Mouse (Mus musculus): ENCODE data around the gene Fads6. TPM values are rescaled to one million over a fixed set of nuclear protein-coding genes. Genes with fewer than 3 reads are reported as not detected.

Fads6 gene
- polyA plus RNA-seq, 1 experiment: 0.62 TPM

- H3K79me2 ChIP-seq (ENCODE audit: control insufficient read depth, insufficient read depth): no peaks in the 10 kb centered on the region
- H3K4me2 ChIP-seq (ENCODE audit: low read depth): no peak overlapping the region
- no peaks in the 10 kb centered on the region for H3K36me3 ChIP-seq (ENCODE audit: control insufficient read depth, insufficient read depth)
- H3K27me3 ChIP-seq (ENCODE audit: control insufficient read depth, insufficient read depth, insufficient read length): no peaks in the 10 kb centered on the region
- TF ChIP-seq MYOD1 (IDR thresholded peaks at IDR 0.05; ENCODE audit: control insufficient read depth in 1 of 3, insufficient read length in 2 of 3, low read depth in 2 of 3) (no peak), SRF (IDR thresholded peaks at IDR 0.05; ENCODE audit: control insufficient read depth, insufficient read length, low read depth) (no peak), TCF12 (IDR thresholded peaks at IDR 0.05; ENCODE audit: insufficient read depth, poor library complexity, severe bottlenecking) (no peak), MYOG (IDR thresholded peaks at IDR 0.05; ENCODE audit: control insufficient read depth in 1 of 3, insufficient read depth in 1 of 3, insufficient read length in 2 of 3, low read depth in 2 of 3) (no peak), CEBPB (IDR thresholded peaks at IDR 0.05; ENCODE audit: insufficient read depth, poor library complexity, severe bottlenecking) (no peak), USF1 (IDR thresholded peaks at IDR 0.05; ENCODE audit: low read depth) (no peak), MAX (IDR thresholded peaks at IDR 0.05; ENCODE audit: low read depth) (no peak), POLR2AphosphoS2 (IDR thresholded peaks at IDR 0.05; ENCODE audit: insufficient read length, low read depth) (no peak), REST (IDR thresholded peaks at IDR 0.05; ENCODE audit: insufficient read depth, insufficient read length) (no peak), TCF3 (IDR thresholded peaks at IDR 0.05; ENCODE audit: insufficient read length, low read depth) (no peak), E2F4 (IDR thresholded peaks at IDR 0.05; ENCODE audit: insufficient read depth) (no peak), POLR2A (IDR thresholded peaks at IDR 0.05; ENCODE audit: insufficient read length, low read depth) (no peak)
- H3K4me3 ChIP-seq: no peak overlapping the region
- no peak overlapping the region for H3ac ChIP-seq (ENCODE audit: control insufficient read depth, insufficient read length)
Measured at GRCm38 (mm10) chr11:115295939-115296338, 1.5 kb downstream of the Fads6 start.

DNA sequence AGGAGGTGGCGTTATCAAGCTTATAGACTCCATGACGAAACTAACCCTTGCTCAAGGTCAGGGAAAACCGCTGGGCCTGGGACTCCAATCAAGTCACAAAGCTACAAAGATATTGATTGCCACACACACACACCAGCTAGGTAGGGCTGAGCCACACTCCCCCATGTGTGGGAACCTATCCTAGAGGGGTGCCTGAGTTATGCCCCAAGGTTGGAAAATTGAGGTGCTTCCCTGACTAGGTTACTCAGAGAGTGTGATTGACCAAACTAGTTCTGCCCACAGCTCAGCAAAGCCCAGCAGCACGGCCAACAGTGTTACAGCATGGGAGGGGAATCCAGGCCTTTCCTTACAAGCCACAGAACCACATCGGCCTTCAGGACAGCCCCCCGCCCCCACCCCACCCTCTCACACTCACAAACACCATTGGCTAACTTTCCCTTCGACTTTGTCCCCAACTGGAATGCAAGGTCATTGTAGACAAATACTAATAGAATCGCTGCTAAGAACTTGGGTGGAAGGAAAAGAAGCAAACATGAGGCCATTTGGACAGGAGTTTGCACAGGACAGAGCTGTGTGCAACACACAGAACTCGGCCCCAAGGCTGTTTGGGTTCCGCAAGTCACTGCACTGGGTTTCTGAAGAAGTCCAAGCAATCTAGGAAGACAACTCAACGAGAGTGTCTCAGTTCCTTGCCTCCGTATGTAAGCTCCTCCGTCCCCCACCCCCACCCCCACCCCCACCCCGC is 4.7 kb downstream of the Fads6 start:
- H3K4me3 ChIP-seq: no peak overlapping the region

GRCm38 (mm10) chr11:115291503-115291902 is 6.0 kb downstream of the Fads6 start:
- no peaks in the 10 kb centered on the region for H3K27me3 ChIP-seq (ENCODE audit: control insufficient read depth, insufficient read depth, insufficient read length)
- H3ac ChIP-seq (ENCODE audit: control insufficient read depth, insufficient read length): no peak overlapping the region
- no peaks in the 10 kb centered on the region for H3K36me3 ChIP-seq (ENCODE audit: control insufficient read depth, insufficient read depth)
- no peaks in the 10 kb centered on the region for H3K79me2 ChIP-seq (ENCODE audit: control insufficient read depth, insufficient read depth)
- H3K4me2 ChIP-seq (ENCODE audit: low read depth): peak overlapping the region; percentile 63
- TF ChIP-seq MYOG (IDR thresholded peaks at IDR 0.05; ENCODE audit: control insufficient read depth in 1 of 3, insufficient read depth in 1 of 3, insufficient read length in 2 of 3, low read depth in 2 of 3) (peak in 1 of 3 experiments; percentile 26), POLR2AphosphoS2 (IDR thresholded peaks at IDR 0.05; ENCODE audit: insufficient read length, low read depth) (no peak)
- H3K4me3 ChIP-seq: no peak overlapping the region

More for the DNA sequence above, 4.7 kb downstream of the Fads6 start:
- H3K36me3 ChIP-seq (ENCODE audit: control insufficient read depth, insufficient read depth): no peaks in the 10 kb centered on the region
- TF ChIP-seq POLR2A (IDR thresholded peaks at IDR 0.05; ENCODE audit: insufficient read length, low read depth) (no peak), CEBPB (IDR thresholded peaks at IDR 0.05; ENCODE audit: insufficient read depth, poor library complexity, severe bottlenecking) (no peak)
- no peak overlapping the region for H3K4me2 ChIP-seq (ENCODE audit: low read depth)
- H3ac ChIP-seq (ENCODE audit: control insufficient read depth, insufficient read length): no peak overlapping the region
- H3K27me3 ChIP-seq (ENCODE audit: control insufficient read depth, insufficient read depth, insufficient read length): no peaks in the 10 kb centered on the region
- H3K79me2 ChIP-seq (ENCODE audit: control insufficient read depth, insufficient read depth): no peaks in the 10 kb centered on the region

GRCm38 (mm10) chr11:115290919-115291318 is 6.5 kb downstream of the Fads6 start:
- Histone ChIP-seq H3ac (ENCODE audit: control insufficient read depth, insufficient read length) (no peak overlapping the region), H3K79me2 (ENCODE audit: control insufficient read depth, insufficient read depth) (no peaks in the 10 kb centered on the region), H3K36me3 (ENCODE audit: control insufficient read depth, insufficient read depth) (no peaks in the 10 kb centered on the region), H3K4me2 (ENCODE audit: low read depth) (peak overlapping the region; percentile 63), H3K4me3 (no peak overlapping the region), H3K27me3 (ENCODE audit: control insufficient read depth, insufficient read depth, insufficient read length) (no peaks in the 10 kb centered on the region)
- no peak for TF ChIP-seq E2F4 (IDR thresholded peaks at IDR 0.05; ENCODE audit: insufficient read depth)
- peak in 1 of 3 experiments; percentile 25 for TF ChIP-seq MYOD1 (IDR thresholded peaks at IDR 0.05; ENCODE audit: control insufficient read depth in 1 of 3, insufficient read length in 2 of 3, low read depth in 2 of 3)
- TF ChIP-seq MAX (IDR thresholded peaks at IDR 0.05; ENCODE audit: low read depth): no peak
- peak; percentile 18 for TF ChIP-seq TCF12 (IDR thresholded peaks at IDR 0.05; ENCODE audit: insufficient read depth, poor library complexity, severe bottlenecking)
- no peak for TF ChIP-seq USF1 (IDR thresholded peaks at IDR 0.05; ENCODE audit: low read depth)
- TF ChIP-seq SRF (IDR thresholded peaks at IDR 0.05; ENCODE audit: control insufficient read depth, insufficient read length, low read depth): no peak
- TF ChIP-seq POLR2A (IDR thresholded peaks at IDR 0.05; ENCODE audit: insufficient read length, low read depth): no peak
- peak; percentile 73 for TF ChIP-seq CEBPB (IDR thresholded peaks at IDR 0.05; ENCODE audit: insufficient read depth, poor library complexity, severe bottlenecking)

- H3K4me2 ChIP-seq (ENCODE audit: low read depth): peak overlapping the region; percentile 63
- H3K36me3 ChIP-seq (ENCODE audit: control insufficient read depth, insufficient read depth): no peaks in the 10 kb centered on the region
- H3K4me3 ChIP-seq: no peak overlapping the region
- no peak overlapping the region for H3ac ChIP-seq (ENCODE audit: control insufficient read depth, insufficient read length)
- TF ChIP-seq E2F4 (IDR thresholded peaks at IDR 0.05; ENCODE audit: insufficient read depth) (no peak), CEBPB (IDR thresholded peaks at IDR 0.05; ENCODE audit: insufficient read depth, poor library complexity, severe bottlenecking) (0 out of 2 replicates have a peak, but pooled peaks have one; percentile 3)
- H3K27me3 ChIP-seq (ENCODE audit: control insufficient read depth, insufficient read depth, insufficient read length): no peaks in the 10 kb centered on the region
- H3K79me2 ChIP-seq (ENCODE audit: control insufficient read depth, insufficient read depth): no peaks in the 10 kb centered on the region
Measured at GRCm38 (mm10) chr11:115290314-115290713, 7.1 kb downstream of the Fads6 start.

Measured in myocyte (in vitro differentiated cells).